In the genomic region with DNA sequence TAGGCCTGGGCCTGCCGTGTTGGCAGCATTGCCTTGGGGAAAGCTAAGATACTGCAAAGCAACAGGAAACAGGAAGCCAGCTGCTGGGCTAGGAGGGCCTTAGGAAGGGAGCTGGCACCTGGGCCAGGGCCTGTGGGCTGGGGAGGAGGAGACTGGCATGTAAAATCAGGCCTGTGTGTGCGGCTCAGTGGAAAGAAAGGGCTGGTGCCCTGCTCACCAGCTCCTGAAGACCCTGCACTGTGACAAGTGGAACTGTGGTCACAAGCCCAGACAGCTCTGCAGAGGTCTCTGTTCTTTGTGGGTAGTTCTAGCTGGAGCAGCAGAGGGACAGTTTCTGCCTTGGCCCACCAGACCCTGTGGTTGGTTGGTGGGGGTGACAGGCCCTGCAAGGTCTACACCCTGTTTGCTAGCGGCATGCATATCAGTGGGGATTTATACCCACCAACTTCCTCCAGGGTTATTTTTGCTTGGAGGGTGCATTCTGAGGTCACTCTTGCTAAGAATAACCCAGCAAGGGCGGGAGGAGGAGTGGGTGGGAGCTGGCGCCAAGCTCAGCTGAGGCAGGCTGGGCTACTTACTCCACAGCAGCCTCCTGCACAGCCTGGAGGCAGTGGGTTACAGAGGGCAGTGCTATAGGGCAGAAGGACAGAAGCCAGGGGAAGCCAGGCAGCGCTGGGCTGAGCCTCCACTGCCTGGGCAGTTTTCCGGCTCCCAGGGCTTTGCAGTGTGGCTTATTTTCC, we compare ENCODE assay signal across 8 mouse cellular contexts. TPM values are rescaled to one million over a fixed set of nuclear protein-coding genes. Genes with fewer than 3 reads are reported as not detected.
DNase-seq lines count a peak whose midpoint lies in the region; ATAC-seq lines count a peak whose summit lies in the region.

No protein-coding gene starts in this region.

- H3K27ac ChIP-seq in heart, embryonic 11.5 days (ENCODE audit: low read depth, low read length): peak overlapping the region; percentile 98
- peak overlapping the region; percentile 87 for H3K27ac ChIP-seq in kidney, embryonic 14.5 days (ENCODE audit: low read depth, low read length)
- peak overlapping the region; percentile 79 for H3K27ac ChIP-seq in lung, embryonic 15.5 days

- peaks cover 13% of the 10 kb centered on the region for H3K36me3 ChIP-seq in heart, embryonic 11.5 days (ENCODE audit: control insufficient read depth, insufficient read depth, low read length)
- peaks cover 34% of the 10 kb centered on the region for H3K36me3 ChIP-seq in kidney, embryonic 14.5 days (ENCODE audit: control insufficient read depth, insufficient read depth, low read length)
- peaks cover 23% of the 10 kb centered on the region for H3K36me3 ChIP-seq in lung, embryonic 15.5 days

- H3K4me2 ChIP-seq in heart, embryonic 11.5 days: peak overlapping the region; percentile 42
- H3K4me2 ChIP-seq in kidney, embryonic 14.5 days (replicated peaks; ENCODE audit: low read depth, low read length): no peak overlapping the region
- peak overlapping the region; percentile 7; the same call in 1 of the 2 replicates for H3K4me2 ChIP-seq in lung, embryonic 15.5 days

- WGBS in heart, embryonic 11.5 days (ENCODE audit: insufficient replicate concordance): 15% methylated on average over 7 of the region's 7 CpGs
- 34% methylated on average over 7 of the region's 7 CpGs for WGBS in kidney, embryonic 14.5 days
- 35% methylated on average over 7 of the region's 7 CpGs for WGBS in lung, embryonic 15.5 days

- no peaks in the 10 kb centered on the region for H3K9me3 ChIP-seq in heart, embryonic 11.5 days (replicated peaks; ENCODE audit: control insufficient read depth, low read length)
- H3K9me3 ChIP-seq in kidney, embryonic 14.5 days (ENCODE audit: control insufficient read depth, low read length): no peaks in the 10 kb centered on the region
- no peaks in the 10 kb centered on the region for H3K9me3 ChIP-seq in lung, embryonic 15.5 days

- peaks cover 36% of the 10 kb centered on the region for H3K4me1 ChIP-seq in heart, embryonic 11.5 days (ENCODE audit: control insufficient read depth, insufficient read depth, low read length)
- peaks cover 34% of the 10 kb centered on the region for H3K4me1 ChIP-seq in kidney, embryonic 14.5 days (ENCODE audit: control insufficient read depth, insufficient read depth, low read length)
- H3K4me1 ChIP-seq in lung, embryonic 15.5 days: peaks cover 43% of the 10 kb centered on the region

- DNase-seq in ovary, adult 18-20 months (ENCODE audit: low spot score): peak; percentile 70
- no peak for DNase-seq in ovary, postnatal 10 days (ENCODE audit: low spot score)
- DNase-seq in cerebellum, postnatal 25 days: peak; percentile 74 to 78
- DNase-seq in ovary, postnatal 36 days (ENCODE audit: low spot score): peak; percentile 61
- peak; percentile 26 for DNase-seq in yolk sac, embryonic 10.5 days (ENCODE audit: low spot score)

- no peaks in the 10 kb centered on the region for H3K27me3 ChIP-seq in heart, embryonic 11.5 days (ENCODE audit: control insufficient read depth, insufficient read depth, low read length)
- no peaks in the 10 kb centered on the region for H3K27me3 ChIP-seq in kidney, embryonic 14.5 days (ENCODE audit: control insufficient read depth, insufficient read depth, low read length)
- no peaks in the 10 kb centered on the region for H3K27me3 ChIP-seq in lung, embryonic 15.5 days

- no peak overlapping the region for H3K4me3 ChIP-seq in heart, embryonic 11.5 days (ENCODE audit: low read depth, low read length)
- H3K4me3 ChIP-seq in kidney, embryonic 14.5 days (ENCODE audit: low read length): no peak overlapping the region
- no peak overlapping the region for H3K4me3 ChIP-seq in lung, embryonic 15.5 days

- H3K9ac ChIP-seq in heart, embryonic 11.5 days (ENCODE audit: low read depth, low read length): peak overlapping the region; percentile 69
- H3K9ac ChIP-seq in kidney, embryonic 14.5 days (ENCODE audit: low read depth, low read length): no peak overlapping the region; the same call in 1 of the 2 replicates
- no peak overlapping the region for H3K9ac ChIP-seq in lung, embryonic 15.5 days

- peak; percentile 77 for ATAC-seq in heart, embryonic 11.5 days (replicated peaks; ENCODE audit: insufficient number of reproducible peaks, low FRiP score, low TSS enrichment)
- ATAC-seq in kidney, embryonic 14.5 days (ENCODE audit: low FRiP score, low TSS enrichment): peak; percentile 79
- ATAC-seq in lung, embryonic 15.5 days (ENCODE audit: borderline replicate concordance, extremely low read depth, low FRiP score, low TSS enrichment): peak; percentile 72

RNA-seq across cellular contexts. Expression of a gene that starts 50.1 kb away (rescaled TPM):
- 55.1 and 60.1 TPM in 2 replicates for polyA plus RNA-seq in heart, embryonic 11.5 days (2014; fragmentation: Nextera tagmentation; extraction: Ambion mirVana)
- 59.9 and 87.9 TPM in 2 replicates for polyA plus RNA-seq in kidney, embryonic 14.5 days (2014; fragmentation: Nextera tagmentation; extraction: Ambion mirVana)
- 144 and 151 TPM in 2 replicates for polyA plus RNA-seq in lung, embryonic 15.5 days (2015; fragmentation: Nextera tagmentation; extraction: Ambion mirVana)
